Mouse (Mus musculus): ENCODE results near the gene Cyp2c23. TPM values are rescaled to one million over a fixed set of nuclear protein-coding genes. Genes with fewer than 3 reads are reported as not detected.

The Cyp2c23 gene
- polyA plus RNA-seq, 1 experiment from 2014 or later, result 5.9 TPM

- Histone ChIP-seq H3K9me3 (ENCODE audit: control insufficient read depth, low read length) (no peaks in the 10 kb centered on the region), H3K27me3 (replicated peaks; ENCODE audit: control insufficient read depth, insufficient read depth, low read length) (no peaks in the 10 kb centered on the region), H3K9ac (ENCODE audit: low read depth, low read length) (no peak overlapping the region), H3K27ac (ENCODE audit: low read length) (no peak overlapping the region), H3K4me3 (ENCODE audit: low read length) (no peak overlapping the region), H3K4me2 (ENCODE audit: low read depth, low read length) (no peak overlapping the region), H3K4me1 (ENCODE audit: control insufficient read depth, insufficient read depth, low read length) (no peaks in the 10 kb centered on the region), H3K36me3 (ENCODE audit: control insufficient read depth, insufficient read depth, low read length) (no peaks in the 10 kb centered on the region)
- 73% methylated on average over 2 of the region's 2 CpGs for WGBS
- ATAC-seq, result no peak
Observed at GRCm38 (mm10) chr19:43966481-43966880, 62.5 kb downstream of the Cyp2c23 start.

GRCm38 (mm10) chr19:43965496-43966085, 63.4 kb downstream of the Cyp2c23 start:
- ATAC-seq, result peak; percentile 33; the same call in 1 of the 2 replicates

GRCm38 (mm10) chr19:43962795-43963194, 66.2 kb downstream of the Cyp2c23 start:
- no peak overlapping the region for H3K4me2 ChIP-seq (ENCODE audit: low read depth, low read length)
- no peak for ATAC-seq
- no peaks in the 10 kb centered on the region for H3K36me3 ChIP-seq (ENCODE audit: control insufficient read depth, insufficient read depth, low read length)
- no peak overlapping the region for H3K4me3 ChIP-seq (ENCODE audit: low read length)
- H3K27me3 ChIP-seq (replicated peaks; ENCODE audit: control insufficient read depth, insufficient read depth, low read length), result no peaks in the 10 kb centered on the region
- H3K4me1 ChIP-seq (ENCODE audit: control insufficient read depth, insufficient read depth, low read length), result peaks cover 6% of the 10 kb centered on the region; the same call in 1 of the 2 replicates
- no peaks in the 10 kb centered on the region for H3K9me3 ChIP-seq (ENCODE audit: control insufficient read depth, low read length)
- 76% methylated on average over 9 of the region's 9 CpGs for WGBS
- no peak overlapping the region for H3K27ac ChIP-seq (ENCODE audit: low read length)
- no peak overlapping the region for H3K9ac ChIP-seq (ENCODE audit: low read depth, low read length)

More at GRCm38 (mm10) chr19:43965496-43966085, 63.4 kb downstream of the Cyp2c23 start:
- H3K36me3 ChIP-seq (ENCODE audit: control insufficient read depth, insufficient read depth, low read length), result no peaks in the 10 kb centered on the region
- 75% methylated on average over 11 of the region's 11 CpGs for WGBS
- H3K9me3 ChIP-seq (ENCODE audit: control insufficient read depth, low read length), result no peaks in the 10 kb centered on the region
- no peak overlapping the region for H3K27ac ChIP-seq (ENCODE audit: low read length)
- no peak overlapping the region for H3K9ac ChIP-seq (ENCODE audit: low read depth, low read length)
- H3K4me1 ChIP-seq (ENCODE audit: control insufficient read depth, insufficient read depth, low read length), result no peaks in the 10 kb centered on the region
- no peak overlapping the region for H3K4me3 ChIP-seq (ENCODE audit: low read length)
- no peak overlapping the region for H3K4me2 ChIP-seq (ENCODE audit: low read depth, low read length)
- H3K27me3 ChIP-seq (replicated peaks; ENCODE audit: control insufficient read depth, insufficient read depth, low read length), result no peaks in the 10 kb centered on the region

GRCm38 (mm10) chr19:43961185-43961584, 67.8 kb downstream of the Cyp2c23 start:
- Histone ChIP-seq H3K4me3 (ENCODE audit: low read length) (no peak overlapping the region), H3K9me3 (ENCODE audit: control insufficient read depth, low read length) (no peaks in the 10 kb centered on the region), H3K4me2 (ENCODE audit: low read depth, low read length) (no peak overlapping the region), H3K27me3 (replicated peaks; ENCODE audit: control insufficient read depth, insufficient read depth, low read length) (no peaks in the 10 kb centered on the region), H3K36me3 (ENCODE audit: control insufficient read depth, insufficient read depth, low read length) (no peaks in the 10 kb centered on the region), H3K4me1 (ENCODE audit: control insufficient read depth, insufficient read depth, low read length) (peaks cover 8% of the 10 kb centered on the region; the same call in 1 of the 2 replicates), H3K9ac (ENCODE audit: low read depth, low read length) (no peak overlapping the region), H3K27ac (ENCODE audit: low read length) (no peak overlapping the region)
- 89% methylated on average over 2 of the region's 2 CpGs for WGBS
- no peak for ATAC-seq

GRCm38 (mm10) chr19:43960014-43960413, 69.0 kb downstream of the Cyp2c23 start:
- Histone ChIP-seq H3K9ac (ENCODE audit: low read depth, low read length) (no peak overlapping the region), H3K4me3 (ENCODE audit: low read length) (no peak overlapping the region), H3K9me3 (ENCODE audit: control insufficient read depth, low read length) (no peaks in the 10 kb centered on the region), H3K27ac (ENCODE audit: low read length) (no peak overlapping the region), H3K36me3 (ENCODE audit: control insufficient read depth, insufficient read depth, low read length) (no peaks in the 10 kb centered on the region; the same call in 1 of the 2 replicates), H3K4me1 (ENCODE audit: control insufficient read depth, insufficient read depth, low read length) (peaks cover 11% of the 10 kb centered on the region), H3K27me3 (replicated peaks; ENCODE audit: control insufficient read depth, insufficient read depth, low read length) (no peaks in the 10 kb centered on the region), H3K4me2 (ENCODE audit: low read depth, low read length) (no peak overlapping the region)
- 87% methylated on average over 11 of the region's 11 CpGs for WGBS
- ATAC-seq, result no peak

- no peak overlapping the region for H3K27ac ChIP-seq (ENCODE audit: low read length)
- WGBS, result 24% methylated on average over 2 of the region's 2 CpGs
Observed at GRCm38 (mm10) chr19:43959162-43959561, 69.8 kb downstream of the Cyp2c23 start.

GRCm38 (mm10) chr19:43957881-43958280, 71.1 kb downstream of the Cyp2c23 start:
- Histone ChIP-seq H3K4me1 (ENCODE audit: control insufficient read depth, insufficient read depth, low read length) (peaks cover 11% of the 10 kb centered on the region), H3K27me3 (replicated peaks; ENCODE audit: control insufficient read depth, insufficient read depth, low read length) (no peaks in the 10 kb centered on the region), H3K27ac (ENCODE audit: low read length) (peak overlapping the region; percentile 43; the same call in 1 of the 2 replicates), H3K4me2 (ENCODE audit: low read depth, low read length) (no peak overlapping the region), H3K36me3 (ENCODE audit: control insufficient read depth, insufficient read depth, low read length) (no peaks in the 10 kb centered on the region; the same call in 1 of the 2 replicates), H3K9ac (ENCODE audit: low read depth, low read length) (no peak overlapping the region), H3K9me3 (ENCODE audit: control insufficient read depth, low read length) (no peaks in the 10 kb centered on the region), H3K4me3 (ENCODE audit: low read length) (no peak overlapping the region)
- WGBS, result 86% methylated on average over 4 of the region's 4 CpGs
- ATAC-seq, result no peak

More at GRCm38 (mm10) chr19:43959162-43959561, 69.8 kb downstream of the Cyp2c23 start:
- Histone ChIP-seq H3K4me1 (ENCODE audit: control insufficient read depth, insufficient read depth, low read length) (peaks cover 11% of the 10 kb centered on the region), H3K27me3 (replicated peaks; ENCODE audit: control insufficient read depth, insufficient read depth, low read length) (no peaks in the 10 kb centered on the region), H3K9me3 (ENCODE audit: control insufficient read depth, low read length) (no peaks in the 10 kb centered on the region), H3K4me2 (ENCODE audit: low read depth, low read length) (no peak overlapping the region), H3K9ac (ENCODE audit: low read depth, low read length) (no peak overlapping the region), H3K36me3 (ENCODE audit: control insufficient read depth, insufficient read depth, low read length) (no peaks in the 10 kb centered on the region; the same call in 1 of the 2 replicates), H3K4me3 (ENCODE audit: low read length) (no peak overlapping the region)
- peak; percentile 50; the same call in 1 of the 2 replicates for ATAC-seq

- Histone ChIP-seq H3K4me1 (ENCODE audit: control insufficient read depth, insufficient read depth, low read length) (peaks cover 11% of the 10 kb centered on the region), H3K36me3 (ENCODE audit: control insufficient read depth, insufficient read depth, low read length) (no peaks in the 10 kb centered on the region; the same call in 1 of the 2 replicates), H3K4me3 (ENCODE audit: low read length) (no peak overlapping the region), H3K27ac (ENCODE audit: low read length) (peak overlapping the region; percentile 71; the same call in 1 of the 2 replicates), H3K4me2 (ENCODE audit: low read depth, low read length) (no peak overlapping the region), H3K27me3 (replicated peaks; ENCODE audit: control insufficient read depth, insufficient read depth, low read length) (no peaks in the 10 kb centered on the region), H3K9me3 (ENCODE audit: control insufficient read depth, low read length) (no peaks in the 10 kb centered on the region), H3K9ac (ENCODE audit: low read depth, low read length) (no peak overlapping the region)
- 10% methylated on average over 4 of the region's 4 CpGs for WGBS
- ATAC-seq, result peak; percentile 87
Observed at GRCm38 (mm10) chr19:43957402-43957801, 71.6 kb downstream of the Cyp2c23 start.

GRCm38 (mm10) chr19:43955266-43955665, 73.7 kb downstream of the Cyp2c23 start:
- peaks cover 11% of the 10 kb centered on the region for H3K4me1 ChIP-seq (ENCODE audit: control insufficient read depth, insufficient read depth, low read length)
- H3K36me3 ChIP-seq (ENCODE audit: control insufficient read depth, insufficient read depth, low read length), result no peaks in the 10 kb centered on the region; the same call in 1 of the 2 replicates
- H3K9ac ChIP-seq (ENCODE audit: low read depth, low read length), result no peak overlapping the region
- H3K9me3 ChIP-seq (ENCODE audit: control insufficient read depth, low read length), result no peaks in the 10 kb centered on the region
- WGBS, result 76% methylated on average over 5 of the region's 5 CpGs
- no peak overlapping the region for H3K4me2 ChIP-seq (ENCODE audit: low read depth, low read length)
- no peak overlapping the region for H3K27ac ChIP-seq (ENCODE audit: low read length)
- no peak overlapping the region for H3K4me3 ChIP-seq (ENCODE audit: low read length)
- ATAC-seq, result no peak
- no peaks in the 10 kb centered on the region for H3K27me3 ChIP-seq (replicated peaks; ENCODE audit: control insufficient read depth, insufficient read depth, low read length)
